Mouse (Mus musculus): ENCODE measurements around the gene Pif1.

Gene Pif1

GRCm38 (mm10) chr9:65586406-65587269 lies at the start of gene Pif1:
Pif1 (plus strand) TSS chr9:65587160.
- DNase-seq (ENCODE audit: low spot score), result no peak

- DNase-seq (ENCODE audit: low spot score), result no peak
Observed at GRCm38 (mm10) chr9:65537901-65538630, 48.9 kb upstream of the Pif1 start.

GRCm38 (mm10) chr9:65539697-65540096 lies 47.3 kb upstream of the Pif1 start:
- no peak for DNase-seq (ENCODE audit: low spot score)

- no peak for DNase-seq (ENCODE audit: low spot score)
Observed at GRCm38 (mm10) chr9:65541126-65542068, 45.6 kb upstream of the Pif1 start.

GRCm38 (mm10) chr9:65542111-65542524 lies 44.8 kb upstream of the Pif1 start:
- no peak for DNase-seq (ENCODE audit: low spot score)

- no peak for DNase-seq (ENCODE audit: low spot score)
Observed at GRCm38 (mm10) chr9:65545635-65546412, 41.1 kb upstream of the Pif1 start.

GRCm38 (mm10) chr9:65546413-65546695 lies 40.6 kb upstream of the Pif1 start:
- no peak for DNase-seq (ENCODE audit: low spot score)

GRCm38 (mm10) chr9:65547111-65547510 lies 39.8 kb upstream of the Pif1 start:
- no peak for DNase-seq (ENCODE audit: low spot score)

GRCm38 (mm10) chr9:65547844-65548243 lies 39.1 kb upstream of the Pif1 start:
- no peak for DNase-seq (ENCODE audit: low spot score)

- DNase-seq (ENCODE audit: low spot score), result no peak
Observed at GRCm38 (mm10) chr9:65548311-65548710, 38.6 kb upstream of the Pif1 start.

- DNase-seq (ENCODE audit: low spot score), result no peak
Observed at GRCm38 (mm10) chr9:65549139-65549538, 37.8 kb upstream of the Pif1 start.

- no peak for DNase-seq (ENCODE audit: low spot score)
Observed at GRCm38 (mm10) chr9:65549643-65550042, 37.3 kb upstream of the Pif1 start.

GRCm38 (mm10) chr9:65550079-65550831 lies 36.7 kb upstream of the Pif1 start:
- DNase-seq (ENCODE audit: low spot score), result no peak

- peak; percentile 53 for DNase-seq (ENCODE audit: low spot score)
Observed at GRCm38 (mm10) chr9:65551035-65551434, 35.9 kb upstream of the Pif1 start.

GRCm38 (mm10) chr9:65552141-65552540 lies 34.8 kb upstream of the Pif1 start:
- DNase-seq (ENCODE audit: low spot score), result no peak

- DNase-seq (ENCODE audit: low spot score), result no peak
Observed at GRCm38 (mm10) chr9:65552711-65553110, 34.2 kb upstream of the Pif1 start.

- DNase-seq (ENCODE audit: low spot score), result no peak
Observed at GRCm38 (mm10) chr9:65555001-65555405, 32.0 kb upstream of the Pif1 start.

- DNase-seq (ENCODE audit: low spot score), result no peak
Observed at GRCm38 (mm10) chr9:65555621-65556020, 31.3 kb upstream of the Pif1 start.

GRCm38 (mm10) chr9:65556349-65556748 lies 30.6 kb upstream of the Pif1 start:
- no peak for DNase-seq (ENCODE audit: low spot score)

GRCm38 (mm10) chr9:65556979-65557378 lies 30.0 kb upstream of the Pif1 start:
- no peak for DNase-seq (ENCODE audit: low spot score)

GRCm38 (mm10) chr9:65558806-65559205 lies 28.2 kb upstream of the Pif1 start:
- DNase-seq (ENCODE audit: low spot score), result no peak

Measured in urinary bladder, postnatal 10 days (tissue).